Mouse (Mus musculus): ENCODE data around the gene 4930467E23Rik.
"Not testable (repeated sequence)": the region's sequence is repeated elsewhere in the genome, so short reads cannot be mapped to it uniquely, and the experiment has no call there.

DNA sequence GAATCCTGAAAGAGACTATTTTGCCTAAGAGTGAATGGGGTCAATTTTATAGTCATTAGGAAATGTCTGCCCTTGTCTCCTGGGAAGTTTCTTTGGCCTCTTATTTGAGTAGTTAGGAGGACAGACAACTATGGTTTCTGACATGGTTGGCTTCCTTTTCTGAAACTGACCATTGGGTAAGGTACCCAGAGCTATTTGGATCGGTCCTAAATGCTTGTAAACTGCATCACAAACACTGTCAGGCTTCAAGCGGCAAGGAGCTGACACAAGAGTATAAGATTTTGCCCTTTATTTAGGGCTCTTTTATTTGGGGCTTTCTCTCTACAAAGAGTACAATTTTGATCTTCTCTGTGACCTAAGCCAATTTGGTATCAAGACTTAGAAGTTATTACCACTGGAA is 48.1 kb downstream of the 4930467E23Rik start:
- TF ChIP-seq CTCF, EP300 (IDR thresholded peaks at IDR 0.05; ENCODE audit: low read depth): not testable (repeated sequence)
